In genomic region chr2:149004826-149005225, GRCm38 (mm10) we compare ENCODE assay signal across 27 mouse cellular contexts. TPM values are rescaled to one million over a fixed set of nuclear protein-coding genes. Genes with fewer than 3 reads are reported as not detected.
"Had no signal": no experiment of that assay in that cellular context is flagged by ENCODE, and none has a peak within 500 bp of the region (broad histone marks: within the 10 kb centered on the region; RNA-seq: fewer than 3 reads in every experiment).

No protein-coding gene starts in this region.

- H3K4me1 ChIP-seq: megakaryocyte, embryonic 14.5 days; midbrain, embryonic 13.5 days; midbrain, embryonic 15.5 days; neural tube, embryonic 12.5 days had no signal

- H3K9me3 ChIP-seq: megakaryocyte, embryonic 14.5 days; midbrain, embryonic 15.5 days; neural tube, embryonic 12.5 days had no signal

- H3K27ac ChIP-seq: macrophage; midbrain, embryonic 13.5 days; midbrain, embryonic 15.5 days; neural tube, embryonic 12.5 days had no signal

- H3K27me3 ChIP-seq: megakaryocyte, embryonic 14.5 days; midbrain, embryonic 13.5 days; midbrain, embryonic 15.5 days; neural tube, embryonic 12.5 days had no signal

- H3K9ac ChIP-seq: lung, embryonic 14.5 days; midbrain, embryonic 13.5 days; midbrain, embryonic 15.5 days; neural tube, embryonic 12.5 days had no signal

- H3K4me3 ChIP-seq: megakaryocyte, embryonic 14.5 days; midbrain, embryonic 13.5 days; midbrain, embryonic 15.5 days; neural tube, embryonic 12.5 days had no signal

- H3K4me2 ChIP-seq: lung, embryonic 14.5 days; midbrain, embryonic 11.5 days; midbrain, embryonic 13.5 days; midbrain, embryonic 15.5 days; neural tube, embryonic 12.5 days had no signal

- DNase-seq: lung, adult 18-20 months; lung, embryonic 14.5 days; lung, postnatal 14 days; lung, postnatal 36 days; right cerebral cortex, adult 18-20 months; right cerebral cortex, postnatal 25 days; right cerebral cortex, postnatal 4 days; spleen, adult 18-20 months; thymus, adult 18-20 months; thymus, postnatal 14 days; thymus, postnatal 36 days had no signal

- ATAC-seq: midbrain, embryonic 13.5 days; midbrain, embryonic 15.5 days had no signal

- H3K36me3 ChIP-seq: midbrain, embryonic 13.5 days; midbrain, embryonic 15.5 days; neural tube, embryonic 12.5 days had no signal

RNA-seq across cellular contexts. Expression of gene Gm1330, which starts 1.8 kb away (rescaled TPM):
- total RNA-seq: midbrain, postnatal 0 days; monocyte, adult 5-6 weeks; neutrophil, adult 5-6 weeks had no signal
- polyA plus RNA-seq: liver, embryonic 16.5 days; lung, embryonic 14.5 days; lung, embryonic 16.5 days; macrophage; midbrain, embryonic 11.5 days; midbrain, embryonic 13.5 days; midbrain, embryonic 15.5 days; midbrain, postnatal 0 days; neural tube, embryonic 12.5 days; neural tube, embryonic 14.5 days; small intestine, adult 2 months; stomach, embryonic 14.5 days; stomach, embryonic 16.5 days; thymus, postnatal 0 days had no signal

RNA-seq across cellular contexts. Expression of gene Gm10750, which starts 12.2 kb away (rescaled TPM):
- total RNA-seq: midbrain, postnatal 0 days; monocyte, adult 5-6 weeks; neutrophil, adult 5-6 weeks had no signal
- polyA plus RNA-seq: liver, embryonic 16.5 days; lung, embryonic 14.5 days; lung, embryonic 16.5 days; macrophage; midbrain, embryonic 11.5 days; midbrain, embryonic 13.5 days; midbrain, embryonic 15.5 days; midbrain, postnatal 0 days; neural tube, embryonic 12.5 days; neural tube, embryonic 14.5 days; small intestine, adult 2 months; stomach, embryonic 14.5 days; stomach, embryonic 16.5 days; thymus, postnatal 0 days had no signal
